Mouse (Mus musculus) thymus, postnatal 25 days (tissue): ENCODE results near the gene Gm21964.

ENCODE experiments used
- DNase-seq: peaks from one replicate; pipeline ENCODE4 v3.0.0; 2022

The Gm21964 gene

DNA sequence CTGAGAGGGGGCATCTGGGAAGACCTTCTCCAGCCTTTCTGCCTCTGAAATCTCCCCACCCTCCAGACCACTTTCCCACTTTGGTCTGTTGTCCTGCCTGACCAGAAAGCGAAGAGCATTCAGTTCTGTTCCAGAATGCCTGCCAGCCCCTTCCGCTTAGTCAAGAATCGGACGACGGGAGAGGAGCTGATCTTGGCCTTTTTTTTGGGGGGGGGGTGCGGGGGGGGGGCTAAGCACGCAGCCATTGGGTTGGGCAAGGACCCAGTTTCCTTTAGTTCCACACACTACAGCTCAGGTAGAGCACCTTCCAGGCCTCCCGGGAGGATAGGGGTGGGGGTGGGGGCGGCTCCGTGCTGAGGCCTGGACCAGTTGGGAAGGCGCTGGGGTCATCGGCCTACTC, at the start of gene Gm21964:
Gene Gm21964, plus strand, starts transcription at position 301 of the 400 bp plus-strand sequence.
- no peak for DNase-seq

DNA sequence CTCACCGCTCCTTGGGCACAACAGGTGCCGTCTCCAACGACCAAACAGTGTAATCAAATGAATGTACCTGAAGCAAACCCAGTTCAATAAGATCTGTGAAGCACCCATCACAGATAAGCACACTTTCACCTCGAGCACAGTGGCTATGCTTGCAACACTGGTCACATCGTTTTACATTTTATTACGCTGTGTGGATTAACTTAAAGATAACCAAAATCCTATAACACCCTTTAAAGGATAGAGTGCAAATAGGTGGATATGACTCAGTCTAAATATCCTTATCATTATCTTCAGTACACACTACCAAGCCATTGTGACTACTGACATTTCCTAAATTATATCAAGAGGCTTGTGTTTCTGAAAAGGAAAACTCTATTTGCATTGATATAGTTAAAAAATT, 49.8 kb upstream of the Gm21964 start:
- DNase-seq: no peak

DNA sequence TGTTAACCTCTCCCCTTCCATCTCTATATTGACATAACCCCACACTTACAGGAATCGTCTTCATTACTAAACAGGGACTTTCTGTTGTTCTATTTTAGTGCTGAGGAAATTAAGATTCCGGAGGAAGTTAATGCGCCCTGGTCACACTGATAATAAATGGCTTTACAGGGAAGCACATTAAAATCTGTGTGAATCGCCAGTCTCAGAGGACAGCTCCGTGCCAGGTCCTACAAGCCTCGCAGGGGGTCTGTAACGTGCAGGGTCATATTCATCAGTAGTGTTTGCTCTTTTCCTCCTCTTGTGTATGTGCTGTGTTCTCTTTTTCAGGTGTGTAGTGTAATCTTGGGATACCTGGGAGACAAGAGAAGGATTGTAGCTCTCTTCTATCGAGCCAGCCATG, 42.8 kb upstream of the Gm21964 start:
- DNase-seq: no peak

DNA sequence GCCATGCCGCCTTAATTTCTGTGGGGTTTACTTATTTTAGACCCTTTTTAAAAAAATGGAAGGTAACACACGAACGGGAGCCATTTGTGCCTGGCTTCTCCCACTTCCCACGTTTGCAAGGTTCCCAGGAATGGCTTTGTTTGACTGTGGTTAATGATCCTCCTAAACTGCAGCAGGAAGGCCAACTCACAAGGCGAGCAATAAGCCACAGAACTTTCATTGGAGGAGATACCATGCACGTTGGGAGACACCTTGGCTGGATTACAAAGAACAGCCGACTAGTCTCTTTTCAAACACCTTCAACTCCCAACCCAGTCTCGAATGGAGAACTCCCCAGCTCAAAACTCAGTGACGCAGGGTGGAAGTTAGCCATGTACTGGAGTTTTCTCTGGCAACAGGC, 36.8 kb upstream of the Gm21964 start:
- no peak for DNase-seq

DNA sequence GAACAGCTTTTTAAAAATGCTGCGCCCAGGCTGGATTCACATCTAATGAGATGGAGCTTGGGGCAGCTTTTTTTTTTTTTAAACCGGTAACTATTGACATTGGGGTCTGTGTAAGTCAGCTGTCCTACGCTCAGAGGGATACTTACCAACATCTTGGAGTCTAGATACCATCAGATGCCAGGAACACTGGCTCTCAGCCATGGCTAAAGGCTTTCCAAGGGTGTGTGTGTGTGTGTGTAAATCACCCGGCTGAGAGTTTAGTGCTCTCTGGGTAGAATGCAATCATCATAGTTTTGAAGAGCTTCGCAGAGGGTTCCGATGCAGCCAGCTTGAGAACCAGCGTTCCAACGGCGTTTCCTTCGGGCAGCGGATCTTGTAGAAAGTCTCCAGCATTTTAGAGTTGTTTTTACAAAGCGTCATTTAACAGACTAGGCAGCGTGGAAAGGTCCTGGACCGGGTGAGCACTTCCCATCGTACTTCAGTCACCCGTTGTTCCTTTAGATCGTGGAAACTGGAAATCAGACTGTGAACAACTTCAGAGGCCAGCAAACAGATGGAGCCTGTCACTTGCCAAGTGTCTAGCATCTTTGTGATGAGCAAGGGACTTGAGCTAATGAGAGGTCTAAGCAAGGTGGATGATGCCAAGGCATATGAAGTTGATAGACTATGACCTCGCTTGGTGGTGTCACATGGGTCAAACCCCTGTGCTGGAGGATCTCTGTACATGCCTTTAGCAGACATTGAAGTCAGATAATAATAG, 36.2 kb upstream of the Gm21964 start:
- DNase-seq: no peak

DNA sequence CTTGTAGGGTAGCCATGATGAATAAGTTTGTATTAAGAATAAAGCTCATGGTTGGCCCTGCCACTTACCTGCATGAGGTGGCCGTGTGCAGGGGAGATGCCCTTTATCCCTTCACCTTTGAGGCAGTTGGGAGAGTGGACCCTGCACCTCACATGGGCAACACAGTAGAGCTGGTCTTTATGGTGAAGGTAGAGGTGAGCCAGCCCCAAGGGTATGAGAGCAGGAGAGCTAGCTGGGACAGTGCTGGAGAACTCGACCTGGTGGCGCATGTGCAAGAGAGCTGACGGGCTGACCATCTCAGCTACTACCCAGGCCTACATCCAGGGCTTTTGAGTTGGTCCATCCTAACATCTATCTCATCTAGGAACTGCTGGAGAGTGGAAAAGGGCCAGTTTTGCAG, 35.3 kb upstream of the Gm21964 start:
- DNase-seq: no peak

DNA sequence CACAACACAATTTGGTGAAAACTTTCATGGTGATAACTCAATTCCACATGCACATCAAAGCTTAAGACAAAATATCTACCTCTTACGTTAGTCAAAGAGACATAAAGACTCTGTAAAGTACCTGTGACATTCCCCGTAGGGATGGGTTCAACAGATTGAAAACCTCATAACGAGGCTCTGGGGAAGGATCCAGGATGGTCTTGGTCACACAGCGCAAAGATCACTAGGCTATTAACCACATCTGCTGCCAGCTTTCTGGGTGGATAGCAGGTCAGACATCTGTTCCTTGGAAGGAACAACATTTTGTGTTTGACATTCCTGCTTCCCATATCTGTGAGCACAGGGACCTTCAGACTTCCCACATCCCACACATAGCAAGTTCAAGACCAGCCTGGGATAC, 31.3 kb upstream of the Gm21964 start:
- no peak for DNase-seq

DNA sequence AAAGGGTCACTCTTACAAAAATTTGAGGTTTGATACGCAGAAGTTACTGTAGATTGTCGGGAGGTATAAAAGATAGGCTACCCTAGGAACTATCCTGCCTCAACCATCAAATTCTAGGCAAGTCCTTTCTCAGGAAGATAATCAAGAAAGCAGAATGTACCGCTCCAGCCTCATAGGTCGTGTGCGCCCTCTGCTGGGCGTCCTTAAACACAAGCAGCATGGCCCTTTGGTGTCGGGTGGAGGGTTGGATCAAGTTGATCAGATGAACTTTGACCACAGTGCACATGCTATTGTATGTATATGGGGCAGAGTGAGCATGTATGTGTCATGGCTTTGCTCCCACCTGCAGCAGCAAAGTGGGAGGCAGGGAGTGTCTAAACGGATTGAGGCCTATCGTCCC, 29.4 kb upstream of the Gm21964 start:
- peak; percentile 20 for DNase-seq

DNA sequence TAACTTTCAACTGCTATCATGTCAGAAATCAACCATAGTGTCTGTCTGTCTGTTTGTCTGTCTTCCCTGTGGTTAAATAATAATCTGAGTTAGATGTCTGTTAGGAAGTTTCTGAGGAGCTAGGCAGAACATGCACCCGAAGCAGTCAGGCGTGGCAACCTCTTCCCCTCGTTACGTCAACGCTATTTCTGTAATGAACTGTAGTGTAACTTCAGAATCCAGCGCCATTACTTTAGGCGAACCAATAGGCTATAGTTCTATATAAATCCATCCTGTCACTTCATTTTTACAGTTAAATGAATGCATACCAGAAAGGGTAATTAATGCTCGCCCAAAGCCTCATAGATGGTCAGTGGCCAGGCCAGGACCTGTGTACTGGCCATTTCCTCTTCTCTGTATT, 26.5 kb upstream of the Gm21964 start:
- DNase-seq: no peak

DNA sequence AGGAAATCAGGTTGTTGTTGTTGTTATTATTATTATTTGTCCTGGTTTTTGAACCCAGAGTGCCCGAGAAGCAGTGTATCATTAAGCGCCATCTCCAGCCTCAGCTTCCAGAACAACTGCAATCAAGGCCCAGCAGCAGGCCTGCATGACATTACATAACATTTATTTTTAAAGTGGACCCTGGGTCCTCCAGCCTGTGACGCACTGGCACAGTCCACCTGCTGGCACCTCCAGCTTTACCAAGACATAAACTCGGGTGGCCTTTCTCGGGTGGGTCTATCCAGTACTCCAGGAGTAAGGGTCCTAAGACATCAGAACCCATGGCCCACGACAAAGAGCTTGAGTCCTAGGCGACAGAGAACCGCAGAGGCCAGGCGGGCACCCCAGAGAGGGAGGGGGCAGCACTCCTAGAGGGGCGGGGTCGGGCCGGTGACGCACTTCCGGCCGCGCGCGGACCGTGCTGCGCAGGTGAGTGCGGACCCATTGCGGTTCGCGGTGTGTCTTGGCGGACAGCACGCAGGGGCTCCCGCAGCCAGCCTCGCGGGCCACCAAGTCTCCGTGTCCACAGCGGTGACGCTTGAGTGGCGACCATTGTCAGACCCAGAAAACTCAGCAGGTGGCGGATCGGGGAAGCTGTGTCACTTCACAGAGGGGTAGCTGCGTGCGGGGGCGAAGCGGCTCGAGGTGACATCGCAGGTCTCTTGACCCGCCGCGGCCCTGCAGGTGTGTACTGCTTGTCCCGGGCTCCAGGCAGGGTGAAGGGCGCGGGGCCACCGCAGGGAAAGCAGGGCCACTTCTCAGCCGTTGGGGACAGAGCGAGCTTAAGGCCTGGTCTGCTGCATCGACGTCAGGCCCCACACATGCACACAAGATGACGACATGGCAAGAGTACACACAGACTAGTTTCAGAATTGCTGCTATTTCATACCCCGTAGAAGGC, 21.5 kb upstream of the Gm21964 start, which contains the start of gene Zfp612:
Gene Zfp612, plus strand, starts transcription at position 465 of the 940 bp plus-strand sequence.
- DNase-seq: peak; percentile 34

DNA sequence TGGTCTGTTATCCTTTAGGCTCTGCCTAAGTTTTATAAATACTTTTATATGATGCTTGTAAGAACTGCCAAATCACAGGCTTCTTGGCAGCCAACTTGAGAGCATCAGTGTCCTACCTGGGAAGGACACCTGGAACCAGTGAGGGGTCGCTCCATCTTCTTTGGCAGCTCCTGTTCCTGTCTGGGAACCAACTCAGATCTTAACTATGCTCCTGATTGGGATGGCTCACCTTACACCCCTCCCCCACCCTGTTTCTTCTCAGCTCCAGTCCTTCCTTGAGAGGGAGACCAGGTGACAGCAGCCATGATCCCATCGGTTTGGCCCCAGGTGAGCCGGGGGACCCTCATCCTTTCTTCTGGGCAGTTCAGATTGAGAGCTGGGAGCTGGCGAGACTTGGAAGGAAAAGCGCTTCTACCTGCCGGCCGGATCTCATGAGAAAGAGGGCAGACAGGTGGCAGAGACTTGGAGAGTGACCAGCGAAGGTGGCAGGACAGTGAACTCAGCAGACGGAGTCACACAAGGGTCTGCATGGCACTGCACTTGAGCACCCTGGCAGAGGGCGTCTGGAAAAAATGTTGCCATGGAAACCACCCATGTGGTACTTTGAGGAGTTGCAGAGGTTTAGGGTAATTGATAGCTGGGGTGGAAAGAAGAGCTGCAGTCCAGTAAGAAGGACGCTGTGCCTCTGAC, 18.4 kb upstream of the Gm21964 start:
- no peak for DNase-seq

DNA sequence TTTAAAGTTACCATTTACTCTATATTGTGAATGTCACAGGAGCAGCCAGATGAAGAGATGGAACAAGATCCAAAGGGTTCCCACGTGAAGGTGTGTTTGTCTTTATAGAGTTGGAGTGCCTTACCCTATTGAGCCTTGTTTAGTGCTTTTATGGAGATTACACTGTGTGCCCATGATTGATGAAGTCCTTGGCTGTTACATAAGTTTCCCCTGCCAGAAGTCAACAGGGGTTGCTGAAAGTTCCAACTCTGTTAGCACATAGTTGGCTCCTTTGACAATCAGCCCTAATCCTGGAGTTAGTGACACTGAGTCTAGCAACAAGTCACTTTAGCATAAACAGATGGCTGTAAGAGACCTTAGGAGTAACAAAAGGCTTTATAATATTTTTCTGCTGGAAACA, 9.1 kb upstream of the Gm21964 start:
- DNase-seq: no peak

DNA sequence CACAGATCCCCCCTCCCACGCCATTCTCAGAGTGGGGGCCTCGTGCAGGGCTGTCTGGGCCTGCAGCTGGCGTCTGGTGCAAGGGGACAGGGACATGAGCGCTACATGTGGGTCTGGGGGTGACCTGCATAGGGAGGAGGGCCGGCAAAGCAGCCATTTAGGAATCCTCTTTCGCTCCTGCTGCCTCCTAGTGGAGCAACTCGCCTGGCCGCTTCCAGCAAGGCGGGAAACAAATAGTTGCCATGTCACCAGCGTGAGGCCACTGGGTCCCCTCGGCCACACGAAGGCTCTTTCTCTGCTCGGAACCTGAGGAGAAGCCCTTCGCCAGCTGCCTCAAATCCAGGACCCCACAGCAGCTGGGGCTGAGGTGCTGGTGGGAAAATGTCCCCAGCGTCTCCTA, 669 bp downstream of the Gm21964 start:
- DNase-seq: no peak

DNA sequence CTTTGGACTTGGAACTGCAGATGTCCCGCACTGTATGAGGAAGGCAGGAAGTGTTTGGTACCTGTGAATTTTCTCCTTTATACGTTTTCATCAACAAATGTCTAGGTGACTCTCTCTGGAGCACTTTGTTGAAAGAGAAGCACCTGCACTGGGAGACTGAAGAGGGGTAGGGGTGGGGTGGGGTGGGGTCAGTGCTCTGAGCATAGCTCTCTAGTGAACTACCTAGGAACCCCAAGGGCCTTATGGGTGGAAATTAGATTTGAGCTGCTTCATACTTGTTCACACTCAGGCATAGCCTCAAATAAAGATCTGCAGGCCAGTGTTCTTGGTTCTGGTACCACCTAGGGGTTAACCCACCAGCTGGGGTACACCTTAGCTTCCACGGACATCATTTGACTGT, 1.6 kb downstream of the Gm21964 start, which contains the start of gene Gm17720:
Gene Gm17720, minus strand, starts transcription at position 101 of the 400 bp plus-strand sequence.
- no peak for DNase-seq

DNA sequence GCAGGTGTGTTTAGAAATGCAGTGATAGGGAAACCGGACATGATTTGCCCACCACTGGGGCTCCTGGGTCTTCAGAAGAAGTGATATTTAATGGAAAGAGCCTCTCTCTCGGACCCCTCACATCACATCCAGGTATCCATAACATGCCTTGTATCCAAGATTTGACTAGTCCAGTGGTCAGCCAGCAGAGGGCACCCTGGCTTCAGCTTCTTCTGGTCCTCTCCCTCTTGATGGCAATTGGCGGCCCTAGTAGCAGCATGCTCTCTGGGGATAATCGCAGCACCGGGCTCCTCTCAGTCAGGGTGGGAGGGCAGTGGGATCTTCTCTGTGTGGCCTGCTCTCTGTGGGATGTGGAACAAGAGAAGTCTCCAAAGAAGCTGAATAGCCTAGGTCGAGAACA, 18.7 kb downstream of the Gm21964 start:
- no peak for DNase-seq

DNA sequence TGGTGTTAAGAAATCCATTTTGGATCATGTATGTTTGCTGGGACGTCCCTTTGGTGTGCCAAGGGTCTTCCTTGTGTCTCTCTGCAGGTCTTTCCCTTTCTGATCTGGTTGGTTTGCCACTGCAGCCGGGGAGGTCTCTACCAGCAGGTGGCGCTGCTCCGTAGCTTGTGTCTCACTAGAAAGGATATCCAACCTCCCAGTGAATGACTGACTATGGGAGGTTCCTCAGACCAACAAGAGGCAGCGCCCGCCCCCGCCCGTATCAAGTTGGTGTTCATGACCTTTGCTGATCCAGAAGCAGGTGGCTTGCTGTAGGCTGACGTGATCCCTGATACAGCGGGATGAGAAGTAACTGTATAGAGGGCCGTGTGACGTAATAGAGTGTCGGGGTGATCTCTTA, 29.5 kb downstream of the Gm21964 start:
- DNase-seq: peak; percentile 52

DNA sequence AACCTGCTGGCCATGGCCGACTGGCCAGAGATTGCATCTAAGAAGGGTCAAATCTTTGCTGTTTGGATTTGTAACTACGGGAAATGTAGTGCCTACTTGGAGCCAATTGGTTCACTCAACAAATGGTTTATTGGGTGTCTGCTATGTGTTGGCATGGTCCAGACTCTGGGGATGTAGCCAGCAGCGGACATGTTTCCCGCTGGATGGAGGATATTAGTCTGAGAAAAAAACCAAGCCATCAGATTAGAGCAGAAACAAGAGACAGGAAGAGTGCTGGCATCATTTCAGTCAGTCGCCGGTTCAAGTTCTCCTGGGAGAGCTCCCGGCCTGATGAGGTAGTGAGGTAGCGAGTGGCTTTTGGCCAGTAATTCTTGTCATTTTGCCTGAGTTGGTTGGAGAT, 33.2 kb downstream of the Gm21964 start:
- DNase-seq: no peak

DNA sequence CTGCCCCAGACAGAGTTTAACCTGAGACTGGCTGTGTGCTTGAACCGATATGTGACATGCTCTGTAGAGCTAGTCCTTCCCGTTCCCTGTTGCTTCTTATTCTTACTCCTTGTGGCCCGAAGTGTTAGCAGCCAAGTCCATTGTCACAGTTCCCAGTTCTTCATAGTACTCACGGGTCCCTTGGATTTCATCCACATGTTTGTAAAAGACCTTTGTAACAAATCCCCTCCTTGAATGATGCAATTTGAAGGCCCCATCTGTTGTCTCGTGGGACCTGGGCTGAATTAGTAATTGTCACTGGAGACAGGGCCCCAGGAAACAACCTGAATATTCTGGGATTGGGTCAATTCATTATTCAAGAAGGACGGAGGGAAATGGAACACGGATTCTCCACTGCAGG, 34.5 kb downstream of the Gm21964 start:
- DNase-seq: no peak

DNA sequence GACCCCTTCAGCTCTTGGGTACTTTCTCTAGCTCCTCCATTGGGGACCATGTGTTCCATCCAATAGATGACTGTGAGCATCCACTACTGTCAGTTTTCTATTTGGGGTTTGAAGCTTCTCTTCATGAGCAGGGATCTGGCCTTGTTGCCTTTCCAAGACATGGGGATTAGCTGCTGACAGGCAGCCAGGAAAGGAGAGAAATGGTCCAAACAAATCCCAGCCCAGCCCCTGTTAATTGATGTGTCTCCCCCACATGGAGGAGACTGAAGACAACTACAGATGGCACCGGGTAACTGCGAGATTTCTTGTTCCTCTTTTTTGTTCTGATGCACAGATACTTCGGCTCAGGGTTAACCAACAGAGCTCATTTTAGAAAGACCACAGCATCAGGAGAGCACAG, 39.1 kb downstream of the Gm21964 start:
- no peak for DNase-seq

DNA sequence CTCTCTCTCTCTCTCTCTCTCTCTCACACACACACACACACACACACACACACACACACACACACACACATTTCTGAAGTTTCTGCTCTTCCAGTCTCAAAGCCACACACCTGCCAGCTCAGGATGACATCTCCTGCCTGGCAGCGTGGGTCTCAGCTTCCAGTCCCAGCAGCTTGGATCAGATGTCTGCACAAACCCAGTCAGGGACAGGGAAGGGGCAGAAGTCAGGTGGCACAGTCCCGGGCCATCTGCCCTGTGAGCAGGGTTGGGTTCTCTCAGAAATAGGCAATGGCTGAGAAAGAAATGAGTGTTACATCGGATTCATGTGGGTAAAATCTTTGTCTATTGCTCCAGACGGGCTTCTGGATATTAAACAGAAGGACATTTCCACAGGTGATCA, 39.8 kb downstream of the Gm21964 start:
- DNase-seq: no peak

DNA sequence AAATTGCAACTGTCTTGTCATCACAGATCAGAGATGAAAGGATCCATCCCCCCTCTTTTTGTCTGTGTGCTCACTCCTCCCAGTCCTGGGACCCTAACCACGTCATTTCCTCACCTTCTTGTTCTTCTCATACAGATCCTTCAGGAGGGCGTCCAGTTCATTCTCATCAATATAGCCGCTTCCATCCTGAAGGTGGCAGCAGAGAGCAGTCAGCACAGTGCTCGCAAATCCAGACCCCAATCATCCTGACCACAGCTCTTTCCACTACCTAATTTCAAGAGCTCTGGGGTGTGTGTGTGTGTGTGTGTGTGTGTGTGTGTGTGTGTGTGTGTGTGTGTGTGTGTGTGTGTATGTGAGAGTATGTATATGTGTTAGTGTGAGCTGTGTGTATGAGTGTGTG, 44.5 kb downstream of the Gm21964 start:
- DNase-seq: peak; percentile 32

DNA sequence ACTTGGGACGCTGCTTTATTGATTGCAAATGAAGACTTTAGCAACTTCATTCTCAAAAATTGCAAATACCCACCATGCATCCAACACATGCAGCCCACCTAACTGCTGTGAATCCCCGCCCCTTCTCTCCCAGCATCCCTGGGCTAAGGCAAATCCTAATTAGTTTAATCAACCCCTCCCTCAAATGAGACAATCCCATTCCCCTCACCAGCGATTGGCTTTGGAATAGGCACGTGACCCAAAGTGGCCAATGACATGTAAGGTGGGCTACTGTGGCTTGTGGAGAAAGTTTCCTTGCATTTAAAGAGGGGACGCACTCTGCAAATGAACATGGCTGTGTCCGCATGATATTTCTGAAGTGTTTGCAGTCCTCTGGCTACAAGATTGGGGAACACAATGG, 51.9 kb downstream of the Gm21964 start:
- no peak for DNase-seq
